Mouse (Mus musculus) olfactory bulb, adult 2 months (tissue): Measurements from ENCODE around the gene A230050P20Rik. TPM values are rescaled to one million over a fixed set of nuclear protein-coding genes. Genes with fewer than 3 reads are reported as not detected.
A peak's percentile ranks its signal among the peaks of the same experiment; 100 is the strongest.

Experiments used
- H3K27ac ChIP-seq: fragments of 200-500 bp; 2 replicates; pipeline ENCODE4 v1.5.1; 2012; ENCODE audit warnings: low read depth, low read length; ENCODE audit not compliant: insufficient read depth
- H3K4me1 ChIP-seq: fragments of 200-500 bp; 2 replicates; pipeline ENCODE4 v1.6.1; 2012; ENCODE audit warnings: low read length; ENCODE audit not compliant: control insufficient read depth, insufficient read depth
- H3K4me3 ChIP-seq: fragments of 200-500 bp; 2 replicates; pipeline ENCODE4 v1.5.1; 2012; ENCODE audit warnings: mild to moderate bottlenecking, low read depth, low read length, moderate library complexity; ENCODE audit not compliant: insufficient read depth
- CTCF ChIP-seq: fragments of 200-500 bp; IDR thresholded peaks from 2 replicates; pipeline ENCODE4 v1.5.1; 2012; ENCODE audit warnings: low read depth, mild to moderate bottlenecking, low read length, moderate library complexity; ENCODE audit not compliant: insufficient read depth
- POLR2A ChIP-seq: fragments of 200-500 bp; IDR thresholded peaks from 2 replicates; pipeline ENCODE4 v1.6.1; 2012; ENCODE audit warnings: mild to moderate bottlenecking, low read depth, low read length, moderate library complexity; ENCODE audit not compliant: insufficient read depth
- whole genome bisulfite sequencing: fragments of 180-500 bp; shearing (Covaris S2); methylation state at CpG from one replicate; pipeline ENCODE4 v1.1.7; 2018; 5-methylcytosine and 5-hydroxymethylcytosine counted together
- polyA plus RNA-seq: library from polyadenylated mRNA; stranded (reverse); fragments of >200 nt; gene quantifications from 2 replicates; pipeline ENCODE4 v1.2.4, GENCODE M21; 2012; ENCODE audit warnings: low replicate concordance; ENCODE audit not compliant: missing spikeins, insufficient read depth, insufficient read length

The A230050P20Rik gene
- polyA plus RNA-seq, 1 experiment, result not detected

- no peak overlapping the region for H3K27ac ChIP-seq
- H3K4me1 ChIP-seq, result peaks cover 13% of the 10 kb centered on the region; the same call in 1 of the 2 replicates
- 74% methylated on average over 5 of the region's 5 CpGs for WGBS
These were observed 23.7 kb downstream of the A230050P20Rik start for GRCm38 (mm10) chr9:20892104-20892653.

GRCm38 (mm10) chr9:20893069-20893468 is 24.6 kb downstream of the A230050P20Rik start:
- Histone ChIP-seq H3K4me3 (no peak overlapping the region), H3K4me1 (peaks cover 20% of the 10 kb centered on the region), H3K27ac (no peak overlapping the region)
- 58% methylated on average over 5 of the region's 5 CpGs for WGBS
- TF ChIP-seq CTCF (no peak), POLR2A (no peak)

More at GRCm38 (mm10) chr9:20892104-20892653, 23.7 kb downstream of the A230050P20Rik start:
- H3K4me3 ChIP-seq, result no peak overlapping the region
- no peak for TF ChIP-seq CTCF
- TF ChIP-seq POLR2A, result no peak

- Histone ChIP-seq H3K4me1 (peaks cover 20% of the 10 kb centered on the region), H3K4me3 (no peak overlapping the region), H3K27ac (no peak overlapping the region)
- TF ChIP-seq CTCF (no peak), POLR2A (no peak)
- WGBS, result 86% methylated on average over 13 of the region's 13 CpGs
These were observed 25.3 kb downstream of the A230050P20Rik start for GRCm38 (mm10) chr9:20893590-20894343.

- Histone ChIP-seq H3K27ac (no peak overlapping the region), H3K4me3 (no peak overlapping the region), H3K4me1 (peaks cover 13% of the 10 kb centered on the region)
- TF ChIP-seq CTCF, result no peak
- TF ChIP-seq POLR2A, result no peak
- WGBS, result 87% methylated on average over 15 of the region's 15 CpGs
These were observed 26.2 kb downstream of the A230050P20Rik start for GRCm38 (mm10) chr9:20894629-20895028.

- Histone ChIP-seq H3K4me3 (no peak overlapping the region), H3K27ac (no peak overlapping the region), H3K4me1 (peaks cover 12% of the 10 kb centered on the region)
- WGBS, result 95% methylated on average over 9 of the region's 9 CpGs
- TF ChIP-seq POLR2A, result no peak
- no peak for TF ChIP-seq CTCF
These were observed 26.9 kb downstream of the A230050P20Rik start for GRCm38 (mm10) chr9:20895382-20895781.

- Histone ChIP-seq H3K4me1 (peaks cover 14% of the 10 kb centered on the region), H3K27ac (no peak overlapping the region), H3K4me3 (peak overlapping the region; percentile 82)
- 5% methylated on average over 39 of the region's 39 CpGs for WGBS
- no peak for TF ChIP-seq POLR2A
- no peak for TF ChIP-seq CTCF
These were observed 29.5 kb downstream of the A230050P20Rik start for GRCm38 (mm10) chr9:20897736-20898510.

GRCm38 (mm10) chr9:20898511-20899073 is 30.1 kb downstream of the A230050P20Rik start, which contains the start of gene Eif3g:
Gene Eif3g (minus strand): TSS chr9:20898623.
- WGBS, result 3% methylated on average over 34 of the region's 34 CpGs
- Histone ChIP-seq H3K4me3 (peak within 1 kb of the TSS; percentile 82), H3K4me1 (peaks cover 14% of the 10 kb centered on the region), H3K27ac (no peak within 1 kb of the TSS)
- peak; percentile 75 for TF ChIP-seq CTCF
- TF ChIP-seq POLR2A, result peak; percentile 43; the same call in 1 of the 2 replicates

GRCm38 (mm10) chr9:20901466-20902173 is 33.2 kb downstream of the A230050P20Rik start:
- Histone ChIP-seq H3K27ac (no peak overlapping the region), H3K4me1 (peaks cover 10% of the 10 kb centered on the region), H3K4me3 (no peak overlapping the region)
- TF ChIP-seq POLR2A, result no peak
- no peak for TF ChIP-seq CTCF
- WGBS, result 11% methylated on average over 13 of the region's 13 CpGs

GRCm38 (mm10) chr9:20902174-20902491 is 33.7 kb downstream of the A230050P20Rik start:
- 39% methylated on average over 6 of the region's 6 CpGs for WGBS
- Histone ChIP-seq H3K4me3 (no peak overlapping the region), H3K4me1 (peaks cover 10% of the 10 kb centered on the region), H3K27ac (no peak overlapping the region)
- no peak for TF ChIP-seq CTCF
- no peak for TF ChIP-seq POLR2A
